8 mouse cellular contexts compared by ENCODE assay signal in the genomic region with DNA sequence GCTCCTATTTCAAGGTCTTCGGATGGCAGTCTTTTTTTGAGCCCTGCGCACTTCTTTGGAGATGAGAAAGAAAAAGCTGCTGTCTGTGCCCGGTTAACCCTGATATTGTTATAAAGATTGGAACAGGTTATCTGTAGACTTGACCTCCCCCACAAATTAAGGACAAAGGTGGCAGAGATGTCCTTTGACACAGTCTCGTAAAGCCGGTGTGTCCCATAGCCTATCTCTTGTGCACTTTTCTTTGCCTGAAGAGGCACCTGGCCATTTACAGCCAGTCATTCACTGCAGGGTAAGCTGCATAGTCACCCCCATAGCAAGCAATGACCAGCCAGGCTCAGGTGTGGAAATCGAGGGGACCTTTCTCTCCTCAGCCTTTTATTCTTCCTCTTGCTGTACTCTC. TPM values are rescaled to one million over a fixed set of nuclear protein-coding genes. Genes with fewer than 3 reads are reported as not detected.
A peak's percentile ranks its signal among the peaks of the same experiment; 100 is the strongest.
DNase-seq lines count a peak whose midpoint lies in the region; ATAC-seq and TF ChIP-seq lines count a peak whose summit lies in the region.

No protein-coding gene starts in this region.

- no peak for TF ChIP-seq POLR2A in thymus, adult 2 months (IDR thresholded peaks at IDR 0.05; ENCODE audit: control insufficient read depth, extremely low read depth, insufficient read depth, low read length, poor library complexity)
- TF ChIP-seq POLR2A in liver, adult 2 months (IDR thresholded peaks at IDR 0.05; ENCODE audit: extremely low read depth, insufficient read depth, low read length), result no peak

- no peak for TF ChIP-seq EP300 in stomach, postnatal 0 days (optimal IDR thresholded peaks at IDR 0.05)

- peaks cover 6% of the 10 kb centered on the region; the same call in 1 of the 2 replicates for H3K79me2 ChIP-seq in liver, adult 2 months (ENCODE audit: control insufficient read depth, insufficient read depth, low read length)

- 47% methylated on average over 6 of the region's 6 CpGs for WGBS in thymus, adult 2 months
- 30% methylated on average over 6 of the region's 6 CpGs for WGBS in heart, embryonic 12.5 days
- 10% methylated on average over 6 of the region's 6 CpGs for whole genome bisulfite sequencing in liver, adult 2 months
- 30% methylated on average over 6 of the region's 6 CpGs for WGBS in stomach, postnatal 0 days

- no peaks in the 10 kb centered on the region for H3K36me3 ChIP-seq in thymus, adult 2 months (ENCODE audit: control insufficient read depth, insufficient read depth, low read length)
- H3K36me3 ChIP-seq in heart, embryonic 12.5 days, result peaks cover 15% of the 10 kb centered on the region; the same call in 1 of the 2 replicates
- H3K36me3 ChIP-seq in liver, adult 2 months (ENCODE audit: control insufficient read depth, insufficient read depth, low read length), result peaks cover 4% of the 10 kb centered on the region
- H3K36me3 ChIP-seq in stomach, postnatal 0 days (ENCODE audit: control insufficient read depth, insufficient read depth, low read length), result no peaks in the 10 kb centered on the region

- H3K4me3 ChIP-seq in thymus, adult 2 months (ENCODE audit: control insufficient read depth, insufficient read depth, low read length), result peak overlapping the region; percentile 100
- peak overlapping the region; percentile 69 for H3K4me3 ChIP-seq in heart, embryonic 12.5 days
- peak overlapping the region; percentile 99 for H3K4me3 ChIP-seq in liver, adult 2 months (ENCODE audit: insufficient read depth, low read depth, low read length)
- peak overlapping the region; percentile 61 for H3K4me3 ChIP-seq in stomach, postnatal 0 days (ENCODE audit: low read depth, low read length)

- ATAC-seq in heart, embryonic 12.5 days (ENCODE audit: insufficient number of reproducible peaks, low FRiP score), result no peak
- ATAC-seq in stomach, postnatal 0 days (ENCODE audit: low FRiP score, low TSS enrichment), result no peak

- no peak for TF ChIP-seq CTCF in thymus, adult 2 months (IDR thresholded peaks at IDR 0.05; ENCODE audit: borderline replicate concordance, control insufficient read depth, extremely low read depth, insufficient read depth, low read length, poor library complexity)
- no peak for TF ChIP-seq CTCF in liver, adult 2 months (IDR thresholded peaks at IDR 0.05; ENCODE audit: low read depth, low read length)
- no peak for TF ChIP-seq CTCF in stomach, postnatal 0 days (IDR thresholded peaks at IDR 0.05; ENCODE audit: low read depth)

- no peak overlapping the region for H3K27ac ChIP-seq in thymus, adult 2 months (ENCODE audit: control insufficient read depth, insufficient read depth, low read length)
- no peak overlapping the region for H3K27ac ChIP-seq in heart, embryonic 12.5 days (ENCODE audit: poor library complexity, severe bottlenecking)
- H3K27ac ChIP-seq in liver, adult 2 months (replicated peaks; ENCODE audit: insufficient read depth, low read depth, low read length), result peak overlapping the region; percentile 92
- peak overlapping the region; percentile 63 for H3K27ac ChIP-seq in stomach, postnatal 0 days (replicated peaks)

- peak overlapping the region; percentile 79 for H3K4me2 ChIP-seq in heart, embryonic 12.5 days
- H3K4me2 ChIP-seq in stomach, postnatal 0 days (replicated peaks; ENCODE audit: low read depth), result peak overlapping the region; percentile 81

- no peaks in the 10 kb centered on the region for H3K27me3 ChIP-seq in thymus, adult 2 months (ENCODE audit: control insufficient read depth, insufficient read depth, low read length)
- no peaks in the 10 kb centered on the region for H3K27me3 ChIP-seq in heart, embryonic 12.5 days (replicated peaks)
- H3K27me3 ChIP-seq in liver, adult 2 months (ENCODE audit: control insufficient read depth, insufficient read depth, low read length), result no peaks in the 10 kb centered on the region
- no peaks in the 10 kb centered on the region for H3K27me3 ChIP-seq in stomach, postnatal 0 days (ENCODE audit: control insufficient read depth, insufficient read depth, low read length)

- H3K9me3 ChIP-seq in heart, embryonic 12.5 days (replicated peaks), result no peaks in the 10 kb centered on the region
- H3K9me3 ChIP-seq in stomach, postnatal 0 days (ENCODE audit: control insufficient read depth, low read length), result no peaks in the 10 kb centered on the region

- no peak for DNase-seq in thymus, adult 2 months
- DNase-seq in thymus, postnatal 0 days (ENCODE audit: low spot score), result no peak
- peak; percentile 87 for DNase-seq in liver, adult 2 months (ENCODE audit: extremely low read depth, low read depth, low spot score)
- DNase-seq in stomach, postnatal 0 days (ENCODE audit: low spot score), result no peak
- DNase-seq in adrenal gland, postnatal 36 days, result no peak
- no peak for DNase-seq in T-cell, adult 2 months (ENCODE audit: low spot score)
- no peak for DNase-seq in layer of hippocampus, adult 18-20 months (ENCODE audit: low spot score in 2 of 2)

- peaks cover 6% of the 10 kb centered on the region for H3K4me1 ChIP-seq in thymus, adult 2 months (replicated peaks; ENCODE audit: control insufficient read depth, insufficient read depth, low read length)
- H3K4me1 ChIP-seq in heart, embryonic 12.5 days (replicated peaks), result peaks cover 9% of the 10 kb centered on the region
- H3K4me1 ChIP-seq in liver, adult 2 months (ENCODE audit: control insufficient read depth, insufficient read depth, low read length), result peaks cover 2% of the 10 kb centered on the region; the same call in 1 of the 2 replicates
- no peaks in the 10 kb centered on the region for H3K4me1 ChIP-seq in stomach, postnatal 0 days (replicated peaks; ENCODE audit: control insufficient read depth, insufficient read depth)

- H3K9ac ChIP-seq in heart, embryonic 12.5 days, result peak overlapping the region; percentile 76
- peak overlapping the region; percentile 97 for H3K9ac ChIP-seq in liver, adult 2 months (ENCODE audit: low read depth, low read length)
- H3K9ac ChIP-seq in stomach, postnatal 0 days (ENCODE audit: low read length), result peak overlapping the region; percentile 71

RNA-seq across cellular contexts. Expression of a gene that starts 0.8 kb away (rescaled TPM):
- polyA plus RNA-seq in thymus, adult 2 months (2012; rRNA removed), result 19.8 and 24.7 TPM in 2 replicates
- 40.9 and 43.4 TPM in 2 replicates for polyA plus RNA-seq in thymus, postnatal 0 days (2015; fragmentation: Nextera tagmentation; extraction: Ambion mirVana)
- 57.1 and 59.3 TPM in 2 replicates for polyA plus RNA-seq in heart, embryonic 12.5 days (2016; fragmentation: Nextera tagmentation; extraction: Ambion mirVana)
- 96.4 and 118 TPM in 2 replicates for total RNA-seq in liver, adult 2 months (2014; rRNA removed)
- polyA plus RNA-seq in liver, adult 2 months (2012; rRNA removed), result 52.5 and 70.6 TPM in 2 replicates
- polyA plus RNA-seq in stomach, postnatal 0 days (2015; fragmentation: Nextera tagmentation; extraction: Ambion mirVana), result 71.5 and 75.1 TPM in 2 replicates
- 100 to 1,000 TPM; 112 to 140 TPM for total RNA-seq in adrenal gland, postnatal 36 days (2021)
- 10 to 100 TPM; 14.4 to 16.7 TPM for total RNA-seq in layer of hippocampus, adult 18-20 months (2021)

RNA-seq across cellular contexts. Expression of a gene that starts 13.5 kb away (rescaled TPM):
- 56.0 and 63.0 TPM in 2 replicates for polyA plus RNA-seq in thymus, adult 2 months (2012; rRNA removed)
- polyA plus RNA-seq in thymus, postnatal 0 days (2015; fragmentation: Nextera tagmentation; extraction: Ambion mirVana), result 44.7 and 49.1 TPM in 2 replicates
- 49.1 and 49.7 TPM in 2 replicates for polyA plus RNA-seq in heart, embryonic 12.5 days (2016; fragmentation: Nextera tagmentation; extraction: Ambion mirVana)
- total RNA-seq in liver, adult 2 months (2014; rRNA removed), result 34.0 and 37.1 TPM in 2 replicates
- polyA plus RNA-seq in liver, adult 2 months (2012; rRNA removed), result 25.5 and 26.8 TPM in 2 replicates
- polyA plus RNA-seq in stomach, postnatal 0 days (2015; fragmentation: Nextera tagmentation; extraction: Ambion mirVana), result 25.1 and 27.2 TPM in 2 replicates
- total RNA-seq in adrenal gland, postnatal 36 days (2021), result 10 to 100 TPM; 62.2 to 65.6 TPM
- total RNA-seq in layer of hippocampus, adult 18-20 months (2021), result 10 to 100 TPM; 48.7 to 59.4 TPM

RNA-seq across cellular contexts. Expression of a gene that starts 26.5 kb away (rescaled TPM):
- 5.7 and 5.8 TPM in 2 replicates for polyA plus RNA-seq in thymus, adult 2 months (2012; rRNA removed)
- 5.8 and 7.7 TPM in 2 replicates for polyA plus RNA-seq in thymus, postnatal 0 days (2015; fragmentation: Nextera tagmentation; extraction: Ambion mirVana)
- polyA plus RNA-seq in heart, embryonic 12.5 days (2016; fragmentation: Nextera tagmentation; extraction: Ambion mirVana), result 41.8 and 44.0 TPM in 2 replicates
- 20.0 and 26.2 TPM in 2 replicates for total RNA-seq in liver, adult 2 months (2014; rRNA removed)
- polyA plus RNA-seq in liver, adult 2 months (2012; rRNA removed), result 23.4 and 28.8 TPM in 2 replicates
- polyA plus RNA-seq in stomach, postnatal 0 days (2015; fragmentation: Nextera tagmentation; extraction: Ambion mirVana), result 22.2 and 24.0 TPM in 2 replicates
- 10 to 100 TPM; 28.9 to 34.9 TPM for total RNA-seq in adrenal gland, postnatal 36 days (2021)
- total RNA-seq in layer of hippocampus, adult 18-20 months (2021), result 10 to 100 TPM; 44.8 to 49.0 TPM

Comparison
In these comparisons a context has a peak if more than half of its experiments do, and no peak if none do; other contexts are left out.
1. H3K27ac ChIP-seq: peak in liver, adult 2 months (single experiment) and stomach, postnatal 0 days (single experiment); none in thymus, adult 2 months (single experiment) and heart, embryonic 12.5 days (single experiment).
2. Peak in every context shown above with its lines, with median percentiles within 50 percentile points of each other: H3K4me3 ChIP-seq and H3K9ac ChIP-seq.